Mouse (Mus musculus): ENCODE measurements at regions not wholly inside any gene's neighbourhood (a gene's known extent, or its start where the extent isn't known, plus 50 kb on each side); places are given as distances from the start of the nearest gene placed in this dataset.
"Not testable (repeated sequence)": the region's sequence is repeated elsewhere in the genome, so short reads cannot be mapped to it uniquely, and the experiment has no call there.

DNA sequence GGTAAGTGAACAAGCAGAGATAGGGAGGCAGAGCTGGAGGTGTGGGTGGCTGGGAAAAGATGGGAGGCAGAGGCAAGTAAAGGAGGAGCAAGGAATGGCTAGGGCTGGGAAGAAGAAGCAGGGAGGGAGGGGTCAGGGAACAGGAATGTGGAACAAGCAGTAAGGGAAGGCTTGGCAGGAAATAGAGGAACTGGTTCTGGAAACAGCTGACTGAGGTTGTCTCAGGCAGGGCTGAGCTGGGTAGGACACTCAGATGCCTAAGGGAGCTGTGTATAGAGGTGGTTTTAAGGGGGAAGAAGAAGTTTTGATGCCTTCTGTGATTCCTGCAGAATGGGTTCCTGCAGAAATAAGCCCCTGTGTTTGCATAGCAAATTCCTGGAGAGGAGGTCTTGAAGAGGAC, 92.7 kb downstream of the Nucb2 start:
- no peak for DNase-seq

GRCm38 (mm10) chr7:116600340-116600739, 96.2 kb downstream of the Nucb2 start:
- no peak for DNase-seq

GRCm38 (mm10) chr7:116603167-116603839, 99.1 kb downstream of the Nucb2 start:
- no peak for DNase-seq

DNA sequence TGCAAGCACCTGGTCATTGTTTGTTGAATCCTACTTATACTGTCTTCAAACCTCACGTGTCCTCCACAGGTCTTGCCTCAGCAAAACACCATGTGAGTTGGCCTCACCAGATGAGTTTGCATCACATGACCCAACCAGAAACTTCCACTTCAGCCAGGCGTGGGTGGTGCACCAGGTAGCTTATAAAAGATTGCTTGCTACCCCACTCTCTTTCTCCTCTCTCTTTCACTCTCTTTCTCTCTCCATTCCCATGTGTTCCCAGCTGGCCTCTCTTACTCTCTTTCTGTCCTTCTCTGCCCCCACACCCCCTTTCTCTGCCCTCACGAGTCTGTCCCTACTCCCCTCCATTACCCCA, 99.6 kb downstream of the Nucb2 start:
- DNase-seq = no peak

GRCm38 (mm10) chr7:116606255-116606654, 102.1 kb downstream of the Nucb2 start:
- DNase-seq = peak; percentile 65 to 77

DNA sequence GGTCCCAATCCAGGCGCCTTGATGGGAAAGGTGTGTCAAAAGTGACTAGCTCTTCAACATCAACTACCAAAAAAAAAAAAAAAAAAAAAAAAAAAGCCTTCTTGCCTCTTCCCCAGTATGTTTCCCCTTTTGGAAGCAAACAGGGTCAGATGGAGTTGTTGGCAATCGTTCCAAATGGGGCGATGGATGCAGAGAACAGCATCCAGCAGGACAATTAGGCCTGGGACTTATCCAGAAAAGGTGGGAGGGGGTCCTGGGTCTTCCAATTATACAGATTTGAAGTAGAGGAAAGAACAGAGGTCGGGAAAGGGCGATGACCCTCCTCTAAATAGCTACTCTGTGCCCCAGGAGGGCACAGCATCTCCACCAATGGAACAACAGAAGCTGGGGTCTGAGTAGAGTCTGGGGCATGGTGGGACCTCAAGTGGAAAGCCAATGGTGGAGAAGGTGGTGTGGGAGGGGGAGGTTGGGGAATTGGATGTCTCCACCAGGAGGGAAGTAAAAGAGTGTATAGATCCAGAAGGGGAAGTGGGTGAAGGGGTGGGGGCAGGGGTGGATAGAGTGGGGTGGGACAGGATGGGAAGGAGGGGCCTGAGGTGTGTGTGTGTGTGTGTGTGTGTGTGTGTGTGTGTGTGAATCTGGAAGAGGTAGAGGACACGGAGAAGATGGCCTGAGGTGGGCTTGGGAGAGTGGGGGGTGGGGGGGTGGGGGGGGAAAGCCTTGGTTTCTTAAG, 102.7 kb downstream of the Nucb2 start:
- peak; percentile 33 to 60 for DNase-seq

DNA sequence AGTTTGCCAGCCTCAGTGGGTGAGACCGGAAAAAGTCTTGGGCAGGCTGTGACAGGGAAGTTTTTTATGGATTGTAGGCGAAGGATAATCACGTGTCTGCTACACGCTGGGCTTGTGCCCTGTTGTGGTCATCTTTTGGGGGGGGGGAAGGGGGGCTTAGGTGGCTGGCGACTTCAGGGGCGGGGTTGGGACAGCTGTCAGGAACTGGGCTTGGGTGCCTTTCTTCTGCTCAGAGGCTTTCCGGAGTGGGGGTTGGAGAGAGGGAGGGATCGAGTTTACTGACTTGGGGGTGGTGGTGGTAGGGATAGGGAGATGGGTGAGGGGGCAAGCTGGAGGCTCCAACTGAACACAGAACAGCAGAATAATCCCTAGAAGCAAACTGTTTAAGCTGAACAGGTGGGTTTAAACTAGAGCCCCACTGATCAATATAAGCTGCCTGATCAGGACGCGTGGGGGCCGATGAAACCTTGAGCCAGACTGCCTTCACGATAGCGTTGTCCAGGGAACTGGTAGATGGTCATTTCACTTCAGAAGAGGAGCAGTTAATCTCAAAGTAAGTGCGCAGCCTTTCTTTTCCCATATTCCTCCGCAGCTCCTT, 103.6 kb downstream of the Nucb2 start:
- no peak for DNase-seq

DNA sequence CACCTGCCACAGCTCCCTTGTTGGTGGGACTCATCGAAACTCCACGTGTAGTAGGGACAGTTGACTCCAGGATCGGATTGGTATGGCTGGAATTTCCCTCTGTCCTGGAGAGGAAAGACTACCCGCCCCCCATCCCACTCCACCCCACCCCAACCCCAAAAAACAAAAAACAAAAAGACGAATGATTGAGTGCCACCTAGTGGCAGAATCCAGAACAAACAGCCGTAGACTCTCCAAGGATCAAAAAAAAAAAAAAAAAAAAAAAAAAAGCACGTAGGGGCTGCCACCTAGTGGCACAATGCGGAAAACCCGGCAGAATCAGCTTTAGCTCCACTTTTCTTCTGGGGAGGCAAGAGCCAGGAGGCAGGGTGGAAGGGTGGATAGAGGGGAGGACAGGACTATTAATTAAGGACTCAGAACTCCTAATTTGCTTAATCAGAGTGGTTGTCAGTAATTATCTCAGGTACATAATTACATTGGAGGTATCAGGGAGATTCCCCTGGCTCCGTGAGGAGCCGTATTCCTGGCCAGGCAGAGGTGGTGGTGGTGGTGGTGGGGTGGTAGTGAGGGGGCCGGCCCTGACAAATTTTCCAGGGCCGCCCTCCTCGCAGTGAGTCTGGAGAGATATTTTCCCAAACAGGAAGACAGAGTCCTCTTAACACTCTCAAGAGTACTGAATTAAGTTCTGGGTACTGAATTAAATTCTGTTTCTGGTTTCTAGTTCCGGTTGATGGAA, 104.3 kb downstream of the Nucb2 start:
- peak; percentile 77 to 84 for DNase-seq

DNA sequence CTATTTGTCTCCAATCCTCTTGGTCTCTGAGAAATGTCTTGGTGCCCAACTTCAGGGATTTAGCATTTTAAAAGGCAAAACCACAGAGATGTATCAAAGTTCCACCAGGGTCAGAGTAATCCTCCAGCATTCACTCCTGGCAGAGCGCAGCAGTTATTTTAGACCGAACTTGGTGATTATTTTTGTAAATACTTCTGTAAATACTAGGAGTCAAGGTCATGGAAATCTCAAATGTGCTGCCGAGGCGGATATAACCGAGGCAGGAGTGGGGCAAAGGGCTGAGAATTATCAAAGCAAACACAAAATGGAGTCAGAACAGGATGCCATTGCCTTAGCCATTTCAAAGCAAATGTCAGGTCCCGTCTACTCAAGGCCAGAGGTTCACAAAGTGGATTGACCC, 105.2 kb downstream of the Nucb2 start:
- no peak for DNase-seq

DNA sequence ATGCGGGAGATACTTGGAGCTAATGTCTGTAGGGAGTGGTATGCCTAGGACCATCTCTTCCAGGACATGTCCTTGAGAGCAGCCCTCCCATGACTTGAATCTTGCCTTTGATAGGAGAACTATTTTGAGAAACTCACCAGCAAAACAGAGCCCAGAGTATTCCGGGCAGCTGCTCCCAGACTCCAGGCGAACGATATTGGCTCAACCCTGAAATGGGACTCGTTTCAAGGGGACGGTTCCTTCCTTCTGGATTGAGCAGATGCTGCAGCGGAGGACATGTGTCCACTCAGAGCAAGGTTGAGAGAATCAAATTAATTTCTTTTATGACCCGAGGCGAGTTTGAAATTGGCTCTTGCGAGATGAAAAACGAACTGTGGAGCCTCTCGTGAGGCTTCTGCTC, 105.7 kb downstream of the Nucb2 start:
- peak; percentile 39 to 46 for DNase-seq

DNA sequence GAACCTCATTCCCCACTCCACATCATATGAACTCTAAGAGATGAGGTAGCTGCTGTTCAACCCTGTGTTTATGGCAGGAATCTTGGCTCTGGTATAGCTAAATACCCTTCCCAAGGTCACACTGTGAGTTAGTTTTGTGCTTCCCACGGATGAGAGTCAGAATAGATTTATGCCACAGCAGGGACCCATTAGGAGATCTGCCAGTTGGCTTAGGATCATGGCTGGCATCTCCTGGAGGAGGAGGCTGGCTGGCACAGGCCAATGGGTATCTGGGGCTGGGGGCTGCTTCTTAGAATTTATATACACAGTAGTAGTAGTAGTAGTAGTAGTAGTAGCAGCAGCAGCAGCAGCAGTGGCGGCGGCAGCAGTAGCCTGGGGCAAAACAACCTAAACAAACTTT, 111.8 kb downstream of the Nucb2 start:
- DNase-seq = peak; percentile 75 to 83

GRCm38 (mm10) chr7:116619636-116620035, 115.5 kb downstream of the Nucb2 start:
- DNase-seq = peak; percentile 42 to 56

DNA sequence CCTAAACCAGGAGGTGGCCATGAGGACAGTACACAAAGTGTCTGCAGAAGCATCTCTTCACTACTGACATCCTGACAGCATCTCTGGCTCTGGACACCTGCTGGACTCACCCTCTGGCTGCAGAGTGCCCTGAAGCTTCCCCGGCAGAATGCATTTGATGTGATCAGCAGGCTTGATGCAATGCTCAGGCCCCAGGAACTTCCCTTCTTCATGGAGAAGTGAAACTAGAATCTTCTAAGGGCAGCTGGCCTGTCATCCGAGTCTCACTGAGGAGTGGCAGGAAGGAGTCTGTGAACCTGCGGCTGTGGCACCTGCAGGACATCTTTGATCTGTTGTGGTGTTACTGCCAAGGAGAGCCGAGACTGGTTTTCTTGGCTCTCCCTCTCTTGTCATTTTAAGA, 116.2 kb downstream of the Nucb2 start:
- no peak for DNase-seq

- DNase-seq = no peak
Measured at GRCm38 (mm10) chr7:116633210-116633609, 129.0 kb downstream of the Nucb2 start.

GRCm38 (mm10) chr7:116644902-116645650, 140.9 kb downstream of the Nucb2 start:
- peak; percentile 73 to 84 for DNase-seq

- peak; percentile 19 to 32 for DNase-seq
Measured at GRCm38 (mm10) chr7:116654466-116654865, 150.3 kb downstream of the Nucb2 start.

GRCm38 (mm10) chr7:116657040-116657439, 152.9 kb downstream of the Nucb2 start:
- DNase-seq = not testable (repeated sequence)

GRCm38 (mm10) chr7:116665581-116665980, 161.4 kb downstream of the Nucb2 start:
- no peak for DNase-seq

GRCm38 (mm10) chr7:116674199-116675019, 170.2 kb downstream of the Nucb2 start:
- no peak for DNase-seq

GRCm38 (mm10) chr7:116676696-116677095, 172.5 kb downstream of the Nucb2 start:
- DNase-seq = peak in 1 of 2 experiments; percentile 19

DNA sequence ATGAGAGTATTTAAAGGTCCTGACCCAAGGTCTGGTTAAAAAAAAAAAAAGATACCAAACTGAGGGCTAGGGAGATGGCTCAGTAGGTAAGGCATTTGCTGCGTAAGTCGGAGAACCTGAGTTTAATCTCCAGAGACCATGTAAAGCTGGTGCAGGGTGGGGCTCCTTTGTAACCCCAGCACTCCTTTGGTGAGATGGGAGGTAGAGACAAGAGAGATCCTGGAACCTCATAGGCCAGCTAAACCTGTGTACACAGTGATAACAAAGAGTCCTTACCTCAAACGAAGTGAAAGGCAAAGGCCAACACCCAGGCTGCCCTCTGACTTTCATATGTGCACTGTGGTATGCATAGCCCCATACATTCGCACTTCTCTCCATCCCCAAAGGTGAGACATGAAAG, 175.0 kb downstream of the Nucb2 start:
- DNase-seq = no peak

GRCm38 (mm10) chr7:116680523-116680922, 176.4 kb downstream of the Nucb2 start:
- DNase-seq = peak; percentile 16 to 29
